Mouse (Mus musculus): ENCODE results near the gene Kcnab3.

The Kcnab3 gene

DNA sequence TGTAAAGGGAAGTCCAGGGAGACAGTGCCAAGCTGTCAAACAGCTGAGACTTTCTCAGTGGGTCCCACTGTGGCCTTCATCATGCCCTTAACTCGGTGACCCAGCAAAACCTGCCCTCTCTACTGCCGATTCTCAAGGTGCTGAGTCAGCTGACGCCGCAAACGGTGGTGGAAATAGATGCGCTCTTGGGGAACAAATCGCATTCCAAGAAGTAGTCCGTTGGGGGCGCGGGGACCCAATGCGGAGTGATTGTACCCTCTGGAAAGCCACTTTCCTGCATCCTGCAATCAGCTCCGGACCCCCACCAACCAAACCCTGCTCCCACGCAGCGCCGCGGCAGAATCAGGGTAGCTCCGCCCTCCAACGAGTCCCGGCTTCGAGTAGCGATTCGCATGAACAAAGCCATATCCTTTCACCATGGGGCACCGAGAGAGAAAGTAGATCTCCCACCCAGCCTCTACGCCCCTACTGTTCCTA lies 5.9 kb downstream of the Kcnab3 start:
- no peak for DNase-seq (ENCODE audit: low read depth, low spot score)

DNA sequence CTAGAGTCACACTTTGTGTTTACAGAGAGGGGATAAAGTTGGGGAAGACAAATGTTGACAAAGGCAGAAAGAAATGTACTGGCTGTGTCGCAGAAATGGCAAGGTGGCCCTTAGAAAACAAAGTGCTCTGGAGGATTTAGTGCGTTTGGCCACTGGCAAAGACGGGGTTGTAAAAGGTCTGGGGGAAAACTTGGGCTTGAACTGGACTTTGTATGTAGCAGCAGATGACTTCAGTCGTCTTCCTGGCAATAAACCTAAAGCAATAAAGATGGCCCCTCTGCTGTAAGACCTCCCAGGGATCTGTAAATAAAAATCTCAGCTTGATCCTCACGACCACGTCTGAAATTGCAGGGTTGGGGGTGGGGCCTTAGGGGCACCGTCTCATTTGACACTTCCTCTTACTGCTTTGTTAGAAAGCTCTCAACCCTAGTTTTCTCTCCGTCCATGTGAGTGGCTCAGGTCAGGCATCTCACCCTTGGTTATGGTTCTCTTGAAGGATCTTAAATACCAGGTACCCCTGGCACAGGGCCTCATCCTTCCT lies 6.7 kb downstream of the Kcnab3 start:
- DNase-seq (ENCODE audit: low read depth, low spot score): no peak

DNA sequence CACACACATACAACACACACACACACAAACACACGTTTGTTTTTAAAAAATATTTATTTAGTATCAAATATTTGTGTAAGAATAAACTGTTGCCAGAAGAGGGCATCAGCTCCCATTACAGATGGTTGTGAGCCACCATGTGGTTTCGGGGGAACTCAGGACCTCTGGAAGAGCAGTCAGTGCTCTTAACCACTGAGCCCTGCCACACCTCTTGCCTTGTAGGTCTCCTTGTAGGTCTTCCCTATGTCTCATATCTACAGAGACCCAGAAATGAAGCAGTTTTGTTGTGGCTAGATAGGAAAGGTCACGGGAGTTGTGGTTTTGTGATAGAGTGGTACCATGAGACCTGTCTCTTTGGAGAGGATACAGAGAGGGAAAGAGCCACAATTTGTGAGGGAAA lies 7.9 kb downstream of the Kcnab3 start:
- DNase-seq (ENCODE audit: low read depth, low spot score): no peak

DNA sequence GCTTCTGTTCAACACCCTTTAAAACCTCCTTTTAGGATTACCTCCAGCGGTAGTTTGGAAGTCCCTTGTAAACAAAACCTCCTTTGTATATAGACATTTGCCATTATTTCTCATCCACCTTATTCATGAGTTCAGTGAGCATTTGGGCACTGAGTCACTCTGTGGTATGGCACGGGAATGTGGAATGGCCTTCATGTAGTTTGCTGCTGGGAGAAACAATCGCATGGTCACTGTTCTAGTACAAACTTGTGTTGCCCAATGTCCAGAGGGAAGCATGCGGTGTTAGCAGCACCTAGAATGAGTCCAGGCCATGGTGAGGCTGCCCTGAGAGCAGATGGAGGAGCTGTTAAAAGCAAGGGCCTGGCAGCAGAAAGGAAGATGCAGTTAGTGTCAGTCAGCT lies 8.7 kb downstream of the Kcnab3 start:
- no peak for DNase-seq (ENCODE audit: low read depth, low spot score)

DNA sequence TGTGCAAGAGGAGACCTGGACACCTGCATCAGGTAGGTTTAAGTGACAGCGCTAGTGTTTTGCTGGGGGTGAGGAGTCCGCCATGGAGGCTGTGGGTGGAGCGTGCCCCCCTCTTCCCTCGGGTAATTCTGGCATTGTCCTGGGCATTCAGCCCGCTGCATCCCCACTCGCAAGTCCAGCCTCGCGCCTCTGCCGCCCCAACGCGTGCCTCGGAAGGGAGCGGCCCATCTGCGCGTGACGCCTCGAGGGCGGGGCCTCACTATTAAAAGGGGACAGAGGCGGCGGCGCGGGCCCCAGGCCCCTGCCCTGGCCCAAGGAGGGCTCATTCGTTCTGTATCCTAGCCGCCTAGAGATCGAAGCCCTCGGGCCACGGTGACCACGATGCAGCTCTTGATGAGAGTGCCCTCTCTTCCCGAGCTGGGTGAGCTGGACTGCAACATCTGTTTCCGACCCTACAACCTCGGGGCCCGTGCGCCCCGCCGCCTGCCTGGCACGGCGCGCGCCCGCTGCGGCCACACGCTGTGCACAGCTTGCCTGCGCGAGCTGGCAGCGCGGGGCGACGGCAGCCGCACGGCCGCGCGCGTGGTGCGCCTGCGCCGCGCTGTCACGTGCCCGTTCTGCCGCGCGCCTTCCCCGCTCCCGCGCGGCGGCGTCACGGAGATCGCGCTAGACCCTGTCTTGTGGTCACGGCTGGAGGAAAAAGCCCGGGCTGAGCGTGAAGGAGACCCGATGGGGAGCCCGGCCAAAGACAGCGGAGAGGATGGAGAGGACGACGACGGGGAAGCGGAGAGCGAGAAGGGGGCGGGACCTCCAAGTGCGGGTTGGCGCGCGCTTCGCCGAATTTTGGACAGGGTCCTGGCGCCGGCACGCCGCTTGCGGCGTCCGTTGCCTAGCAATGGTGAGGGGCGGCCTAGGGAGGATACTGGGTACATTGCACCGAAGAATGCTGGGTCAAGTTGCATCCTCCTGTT lies 14.4 kb downstream of the Kcnab3 start, which contains the start of gene Rnf227:
Gene Rnf227, plus strand, starts transcription at position 301 of the 971 bp plus-strand sequence.
- DNase-seq (ENCODE audit: low read depth, low spot score): peak; percentile 62

DNA sequence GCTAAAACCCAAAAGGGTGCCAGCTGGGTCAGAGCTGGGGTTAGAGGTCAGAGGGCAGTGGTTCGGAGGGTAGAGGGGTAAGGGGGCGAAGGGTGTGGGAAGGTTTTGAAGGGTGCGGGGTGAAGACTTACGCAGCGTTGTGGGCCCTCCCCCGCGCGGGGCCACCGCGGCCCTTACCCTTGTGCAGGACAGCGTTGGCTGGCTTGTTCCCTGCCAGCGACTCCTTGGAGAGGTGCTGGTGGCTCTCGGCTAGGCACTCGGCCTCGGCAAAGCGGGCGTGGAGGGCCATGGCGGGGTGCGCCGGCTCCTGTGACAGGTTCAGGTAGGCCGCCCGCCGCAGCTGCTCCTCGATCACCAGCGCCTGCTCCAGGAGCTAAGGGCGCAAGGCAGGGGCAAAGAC lies 20.4 kb downstream of the Kcnab3 start:
- DNase-seq (ENCODE audit: low read depth, low spot score): no peak

DNA sequence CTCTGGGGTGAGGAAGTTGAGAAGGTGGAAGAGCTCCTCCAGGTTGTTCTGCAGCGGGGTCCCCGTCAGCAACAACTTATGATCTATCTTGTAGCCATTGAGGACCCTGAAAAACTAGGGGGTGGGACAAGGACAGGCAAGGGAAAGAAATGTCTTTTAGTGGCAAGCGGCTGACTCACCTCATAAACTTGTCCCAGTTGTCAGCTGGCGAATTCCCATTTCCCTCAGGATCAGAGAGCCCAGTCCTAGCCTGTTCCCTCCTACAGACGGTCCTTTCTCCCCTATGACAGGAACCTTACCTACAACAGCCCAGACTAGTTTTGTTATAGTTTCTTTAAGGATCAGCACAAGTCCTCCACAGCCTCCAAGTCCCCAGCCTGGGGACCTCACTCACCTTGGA lies 30.5 kb downstream of the Kcnab3 start:
- no peak for DNase-seq (ENCODE audit: low read depth, low spot score)

DNA sequence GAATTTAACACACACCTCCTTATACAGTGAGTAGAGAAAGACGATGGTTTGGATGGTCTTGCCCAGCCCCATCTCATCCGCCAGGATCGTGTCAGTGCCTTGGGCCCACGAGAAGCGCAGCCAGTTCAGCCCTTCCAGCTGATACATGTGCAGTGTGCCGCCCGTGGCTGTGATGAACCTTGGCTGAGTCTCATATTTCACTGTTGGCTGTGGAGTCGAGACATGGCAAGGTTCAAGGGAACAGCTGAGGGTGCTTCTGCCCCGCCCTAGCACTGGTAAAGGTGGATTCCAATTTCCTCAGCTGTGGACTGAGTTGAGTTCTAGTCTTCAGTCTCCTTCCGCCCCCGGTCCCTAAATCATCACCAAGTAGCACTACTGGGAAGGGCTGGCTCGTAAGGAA lies 31.6 kb downstream of the Kcnab3 start:
- DNase-seq (ENCODE audit: low read depth, low spot score): no peak

DNA sequence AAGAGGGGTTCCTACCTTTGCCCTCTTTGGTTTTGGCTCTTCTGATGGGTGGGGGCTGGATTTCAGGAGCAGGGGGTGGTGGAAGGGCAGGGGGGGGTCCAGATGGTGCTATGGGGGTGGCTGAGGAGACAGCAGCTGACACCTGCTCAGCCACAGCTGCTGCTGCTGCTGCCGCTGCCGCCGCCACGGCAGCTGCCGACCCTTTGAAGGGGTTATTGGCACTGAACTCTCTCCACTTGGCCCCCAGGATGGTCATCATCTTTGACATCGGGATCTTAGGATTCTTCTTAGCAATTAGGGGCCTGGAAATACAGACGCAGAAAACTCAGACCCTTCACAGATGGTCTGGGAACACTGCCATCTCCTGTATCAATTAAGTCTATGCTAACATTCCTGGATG lies 36.0 kb downstream of the Kcnab3 start:
- DNase-seq (ENCODE audit: low read depth, low spot score): no peak

DNA sequence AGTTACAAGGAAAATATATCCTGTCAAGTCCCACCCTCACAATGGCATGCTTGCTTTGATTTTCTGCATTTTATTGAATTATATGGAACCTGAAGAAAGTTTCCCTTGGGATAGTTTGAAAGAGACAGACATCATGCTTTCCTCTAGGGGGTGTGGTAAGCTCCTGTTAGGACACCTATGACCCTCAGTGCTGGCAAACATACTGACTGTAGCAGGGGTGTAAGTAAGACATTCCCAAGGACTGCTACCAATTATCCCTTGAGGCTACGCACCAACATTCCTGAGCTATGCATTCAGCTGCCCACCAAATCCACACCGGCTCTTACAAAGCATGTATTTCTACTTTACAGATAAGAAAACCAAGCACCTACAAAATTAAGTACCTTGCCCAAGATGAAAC lies 36.4 kb downstream of the Kcnab3 start:
- DNase-seq (ENCODE audit: low read depth, low spot score): no peak

DNA sequence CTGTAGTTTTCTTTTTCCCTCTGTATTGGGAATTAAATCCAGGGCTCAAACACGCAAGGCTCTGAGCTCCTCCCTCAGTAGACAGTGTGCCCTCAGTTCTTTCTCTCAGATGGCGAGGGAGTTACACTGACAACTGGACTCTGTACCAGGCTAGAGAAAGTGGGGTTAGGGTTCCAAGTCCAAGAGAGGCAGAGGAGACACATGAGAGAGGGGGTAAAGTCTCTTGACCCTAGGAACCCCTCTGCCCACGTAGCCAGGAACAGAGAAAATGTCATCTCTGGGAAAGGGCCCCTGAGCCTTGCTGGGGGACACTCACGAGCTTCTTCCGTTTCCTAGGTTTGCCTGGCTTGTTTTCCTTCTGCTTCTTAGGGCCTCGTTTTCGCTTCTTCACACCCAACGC lies 38.3 kb downstream of the Kcnab3 start:
- DNase-seq (ENCODE audit: low read depth, low spot score): no peak

DNA sequence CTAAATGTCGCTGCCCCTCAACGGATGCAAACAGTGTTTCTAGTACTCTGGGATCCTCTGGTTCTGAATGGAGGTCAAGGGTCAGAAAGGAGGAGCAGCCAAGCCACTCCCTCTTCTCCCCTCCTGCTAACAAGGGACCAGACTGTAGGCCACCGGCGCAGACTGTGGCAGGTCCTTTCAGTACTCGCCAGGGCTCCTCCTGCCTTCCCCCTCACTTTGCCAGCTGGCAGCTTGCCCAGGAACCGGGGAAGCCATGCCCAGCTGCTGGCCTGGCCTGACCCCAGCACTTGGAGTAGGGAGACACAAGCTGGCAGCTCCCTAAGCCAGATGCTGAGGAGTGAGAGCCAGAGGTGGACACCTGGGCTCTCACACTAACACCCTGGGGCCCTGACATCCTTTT lies 38.9 kb downstream of the Kcnab3 start:
- peak; percentile 61 for DNase-seq (ENCODE audit: low read depth, low spot score)

DNA sequence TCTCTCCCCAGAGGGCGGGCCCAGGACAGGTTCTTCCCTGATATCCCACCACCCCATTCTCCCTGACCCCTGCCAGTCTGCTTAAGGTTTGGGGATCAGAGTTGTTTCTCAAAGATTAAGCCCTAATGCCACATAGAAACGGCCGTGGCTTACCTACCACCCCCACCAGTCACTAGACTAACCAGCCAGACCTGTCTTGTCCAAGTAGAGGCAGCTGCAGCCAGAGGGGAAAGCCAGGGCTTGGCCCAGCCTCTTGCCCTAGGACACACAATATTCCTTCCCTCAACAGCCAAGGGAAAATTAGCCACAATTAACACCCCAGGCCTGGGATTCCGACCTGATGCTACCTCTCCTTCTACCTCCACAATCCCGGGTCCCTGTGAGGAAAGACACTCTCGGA lies 39.7 kb downstream of the Kcnab3 start:
- DNase-seq (ENCODE audit: low read depth, low spot score): no peak

DNA sequence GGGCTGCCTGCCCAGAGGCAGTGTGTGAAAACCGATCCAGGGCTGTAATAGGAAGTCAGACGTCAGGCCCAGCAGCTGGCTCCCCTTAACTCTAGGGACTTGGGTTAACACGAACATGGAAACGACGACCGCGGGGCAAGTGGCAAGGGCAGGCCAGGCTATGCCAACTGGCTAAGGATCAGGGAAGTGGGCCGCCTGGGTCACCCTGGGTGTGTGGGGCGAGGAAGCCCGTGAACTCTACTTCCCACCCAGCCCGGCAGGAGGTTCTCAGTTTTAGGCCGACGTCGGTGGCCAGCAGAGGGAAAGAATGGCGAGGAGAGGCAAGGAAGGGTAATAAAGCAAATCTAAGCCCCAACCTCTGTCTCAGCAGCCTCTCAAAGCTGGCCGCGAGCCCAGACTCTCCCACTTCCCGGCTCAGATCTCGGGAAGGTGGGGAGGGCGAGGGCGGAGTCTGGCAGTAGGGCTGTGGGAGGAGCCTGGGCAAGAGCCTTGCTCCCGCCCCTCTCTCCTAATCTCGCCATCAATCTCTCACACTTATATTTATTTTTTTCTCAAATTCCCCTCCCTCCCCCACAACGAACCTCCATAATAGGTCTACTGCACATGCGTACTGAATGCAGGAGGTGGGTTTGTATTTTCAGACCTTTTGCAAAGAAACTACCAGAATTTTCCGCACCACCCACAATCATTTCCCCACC lies 40.2 kb downstream of the Kcnab3 start:
- DNase-seq (ENCODE audit: low read depth, low spot score): peak; percentile 69

DNA sequence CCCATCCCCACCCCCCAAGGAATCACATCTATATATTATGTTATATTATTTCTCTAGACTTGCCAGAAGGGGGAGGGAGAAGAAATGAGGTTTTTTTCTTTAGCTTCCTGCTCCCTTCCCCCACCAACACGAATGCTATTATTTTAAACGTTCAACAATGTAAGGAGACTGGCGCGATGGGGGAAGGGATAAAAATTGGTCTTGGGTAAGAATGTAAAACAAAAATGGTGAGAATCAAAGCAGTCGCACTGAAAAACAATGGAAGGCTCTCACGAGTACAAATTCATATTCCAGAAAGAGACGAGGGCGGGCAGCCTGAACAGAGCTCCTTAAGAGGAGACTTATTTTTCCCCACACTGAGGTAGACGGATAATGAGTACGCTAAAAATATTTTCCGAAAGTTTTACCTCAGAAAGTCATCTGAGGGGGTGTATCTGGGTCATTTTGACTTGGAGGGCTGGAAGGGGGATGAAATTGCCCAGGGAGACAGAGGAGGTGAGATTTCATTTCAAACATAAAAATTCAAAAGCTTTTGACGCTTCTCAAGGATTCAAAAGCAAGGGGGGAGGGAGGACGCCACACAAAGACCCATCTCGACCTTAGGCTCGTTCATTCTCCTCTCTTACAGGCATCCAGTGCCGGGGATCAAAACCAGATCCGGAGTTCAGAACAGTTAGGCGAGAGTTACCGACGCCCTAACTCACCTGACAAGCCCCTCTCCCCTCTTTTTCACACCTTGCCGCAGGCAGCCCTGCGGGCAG lies 41.0 kb downstream of the Kcnab3 start:
- DNase-seq (ENCODE audit: low read depth, low spot score): no peak

DNA sequence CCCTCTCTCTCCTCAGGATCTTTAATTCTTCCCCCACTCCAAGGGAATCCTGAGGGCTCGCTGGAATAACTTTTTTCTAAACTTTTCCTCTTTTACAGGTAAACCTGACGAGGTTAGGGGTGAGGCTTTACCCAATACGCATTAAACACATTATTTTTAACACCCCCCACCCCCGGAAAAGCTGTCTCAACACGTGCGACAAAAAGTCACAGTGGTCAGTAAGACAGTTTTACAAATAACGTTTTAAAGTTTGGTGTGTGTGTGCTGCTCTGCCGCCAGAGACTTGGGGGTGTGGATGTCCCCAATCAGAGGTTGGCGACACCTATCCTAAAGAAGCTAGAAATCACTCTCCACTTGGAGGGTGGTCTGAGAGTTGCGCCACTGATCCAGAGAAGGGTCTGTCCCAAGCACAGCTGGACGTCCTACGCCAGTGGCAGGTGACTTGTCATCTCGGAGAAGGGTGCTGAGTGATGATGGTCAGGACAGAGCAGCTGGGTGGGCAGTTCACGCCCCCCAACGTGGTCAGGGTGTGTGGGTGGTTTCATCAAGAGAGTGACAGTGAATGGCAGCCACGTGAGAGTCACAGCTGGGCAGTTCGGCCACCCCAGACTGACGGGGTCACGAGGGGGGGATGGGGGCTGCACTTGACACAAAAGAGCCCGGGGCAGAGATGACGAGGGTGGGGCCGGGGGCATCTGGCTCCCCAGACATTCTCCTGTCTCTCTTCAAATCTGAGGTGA lies 41.7 kb downstream of the Kcnab3 start:
- DNase-seq (ENCODE audit: low read depth, low spot score): no peak

DNA sequence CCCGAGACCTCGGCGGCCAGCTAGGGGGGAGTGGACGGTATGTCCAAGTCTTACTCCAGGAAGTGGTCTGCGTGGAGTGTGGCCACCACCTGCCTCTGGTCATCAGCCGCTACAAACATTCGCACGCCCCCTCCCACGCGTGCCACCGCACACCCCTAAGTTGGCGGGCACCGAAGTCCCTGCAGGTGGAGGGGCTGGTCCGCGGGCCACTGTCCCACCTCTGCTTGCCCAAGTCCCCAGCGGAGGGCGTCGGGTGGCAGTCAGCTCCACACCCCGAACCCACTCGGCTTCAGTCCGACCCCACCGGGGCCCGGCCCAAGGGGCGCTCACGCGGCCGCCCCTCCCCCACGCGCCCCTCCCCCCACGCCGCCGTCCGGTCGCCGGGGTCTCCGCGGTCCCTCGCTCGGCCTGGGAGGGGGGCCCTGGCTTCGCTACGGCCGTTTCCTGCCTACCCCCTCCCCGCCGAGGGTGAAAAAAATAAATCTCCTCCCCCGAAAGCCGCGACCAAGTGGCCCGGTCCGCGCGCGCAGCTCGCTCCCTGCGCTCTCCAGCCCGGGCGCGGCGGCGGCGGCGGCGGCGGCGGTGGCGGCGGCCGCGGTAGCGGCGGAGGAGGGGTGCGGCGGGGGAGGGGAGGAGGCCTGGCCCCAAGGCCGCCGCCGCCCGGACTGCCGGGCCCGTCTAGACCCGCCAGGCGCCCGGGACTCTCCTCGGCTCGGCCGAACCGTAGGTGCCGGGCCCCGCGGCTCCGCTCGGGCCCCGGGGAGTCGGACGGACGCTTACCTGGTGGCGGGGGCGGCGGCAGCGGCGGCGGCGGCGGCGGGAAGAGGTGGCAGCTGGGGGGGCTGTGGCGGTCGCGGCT lies 42.5 kb downstream of the Kcnab3 start:
- DNase-seq (ENCODE audit: low read depth, low spot score): no peak

DNA sequence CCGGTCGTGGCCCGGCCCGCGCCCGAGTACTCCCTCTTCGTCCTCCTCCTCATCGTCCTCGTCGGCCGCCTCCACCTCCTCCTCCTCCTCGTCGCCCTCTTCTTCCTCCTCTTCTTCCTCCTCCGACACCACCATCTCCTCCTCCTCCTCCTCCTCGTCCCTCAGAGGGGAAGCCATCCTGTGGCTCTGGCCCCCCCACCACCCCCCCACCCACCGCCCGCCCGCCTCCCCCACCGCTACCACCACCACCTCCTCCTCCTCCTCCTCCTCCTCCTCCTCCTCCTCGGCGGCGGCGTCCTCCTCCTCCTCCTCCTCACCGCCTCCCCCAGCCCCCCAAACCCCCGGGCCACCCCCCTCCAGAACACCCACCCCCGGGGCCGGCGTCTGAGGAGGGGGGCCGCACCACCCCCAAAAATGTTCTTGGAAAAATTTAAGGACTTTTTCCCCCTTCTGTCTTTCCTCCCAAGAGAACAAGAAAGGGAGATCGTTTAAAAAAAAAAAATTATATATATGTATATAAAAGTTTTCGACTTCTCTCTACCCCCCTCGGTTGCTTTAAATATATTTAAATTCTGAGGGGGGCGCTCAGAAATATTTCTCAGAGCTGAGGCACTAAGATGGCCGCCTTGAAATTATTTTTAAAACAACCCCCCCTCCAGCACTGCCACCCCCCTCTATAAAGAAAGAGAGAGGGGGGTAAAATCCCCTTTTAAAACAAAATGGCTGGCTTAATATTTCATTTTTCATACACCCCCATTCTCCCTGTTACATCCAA lies 43.3 kb downstream of the Kcnab3 start, which contains the start of gene Chd3:
Gene Chd3, minus strand, starts transcription at position 192 of the 775 bp plus-strand sequence.
- DNase-seq (ENCODE audit: low read depth, low spot score): no peak

Data from retina, adult 2 months (tissue).